In the genomic region with DNA sequence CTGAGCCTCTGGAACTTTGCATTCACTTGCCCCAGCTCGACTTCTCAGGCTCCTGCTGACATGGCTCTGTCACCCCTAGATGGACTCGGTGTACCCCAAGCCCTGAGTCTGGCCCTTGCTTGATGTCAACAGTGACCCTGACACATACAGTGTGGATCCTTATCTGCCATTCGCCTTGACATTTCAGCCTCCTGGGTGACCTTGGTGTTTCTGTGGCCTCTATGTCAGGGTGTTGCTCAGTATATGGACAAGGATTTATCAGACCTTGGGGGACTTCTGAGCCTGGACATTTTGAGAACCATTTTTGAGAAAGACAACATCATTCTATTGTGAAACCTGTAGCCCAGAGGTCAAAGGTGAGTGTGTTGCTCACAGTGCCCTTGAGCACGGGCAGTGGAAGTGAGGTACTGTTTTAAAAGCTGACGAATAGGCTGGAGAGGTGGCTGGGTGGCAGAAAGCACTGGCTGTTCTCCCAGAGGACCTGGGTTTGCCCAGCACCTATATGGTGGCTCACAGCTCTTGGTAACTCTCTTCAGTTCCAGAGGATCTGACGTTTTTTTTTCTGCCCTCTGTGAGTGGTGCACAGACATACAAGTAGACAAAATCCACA, we compare ENCODE assay signal across 32 mouse cellular contexts. TPM values are rescaled to one million over a fixed set of nuclear protein-coding genes. Genes with fewer than 3 reads are reported as not detected.
DNase-seq lines count a peak whose midpoint lies in the region; ATAC-seq and TF ChIP-seq lines count a peak whose summit lies in the region.
"Had no signal": no experiment of that assay in that cellular context is flagged by ENCODE, and none has a peak within 500 bp of the region (broad histone marks: within the 10 kb centered on the region; RNA-seq: fewer than 3 reads in every experiment).

No protein-coding gene starts in this region.

- peaks cover 7% of the 10 kb centered on the region; the same call in 1 of the 2 replicates for H3K79me2 ChIP-seq in liver, adult 2 months (ENCODE audit: control insufficient read depth, insufficient read depth, low read length)

- no peak overlapping the region for H3K9ac ChIP-seq in liver, adult 2 months (ENCODE audit: low read depth, low read length)
- no peak overlapping the region for H3K9ac ChIP-seq in liver, embryonic 12.5 days
- H3K9ac ChIP-seq in liver, embryonic 15.5 days = no peak overlapping the region
- H3K9ac ChIP-seq: embryonic facial prominence, embryonic 12.5 days; kidney, embryonic 15.5 days; limb, embryonic 13.5 days; lung, embryonic 15.5 days had no signal

- H3K27ac ChIP-seq in liver, adult 2 months (replicated peaks; ENCODE audit: insufficient read depth, low read depth, low read length) = peak overlapping the region; percentile 83
- no peak overlapping the region for H3K27ac ChIP-seq in liver, embryonic 12.5 days
- peak overlapping the region; percentile 51 for H3K27ac ChIP-seq in liver, embryonic 15.5 days (replicated peaks)
- H3K27ac ChIP-seq: embryonic facial prominence, embryonic 12.5 days; gastrocnemius, adult 2 months; hindbrain, postnatal 0 days; kidney, embryonic 15.5 days; limb, embryonic 13.5 days; lung, embryonic 15.5 days had no signal

- H3K9me3 ChIP-seq in liver, embryonic 12.5 days (replicated peaks) = no peaks in the 10 kb centered on the region
- no peaks in the 10 kb centered on the region for H3K9me3 ChIP-seq in liver, embryonic 15.5 days (replicated peaks)
- H3K9me3 ChIP-seq: embryonic facial prominence, embryonic 12.5 days; kidney, embryonic 15.5 days; limb, embryonic 13.5 days; lung, embryonic 15.5 days had no signal

- no peak for TF ChIP-seq POLR2A in liver, adult 2 months (IDR thresholded peaks at IDR 0.05; ENCODE audit: extremely low read depth, insufficient read depth, low read length)

- H3K4me2 ChIP-seq in liver, embryonic 12.5 days = no peak overlapping the region
- H3K4me2 ChIP-seq in liver, embryonic 15.5 days = 0 out of 2 replicates have a peak overlapping the region, but pooled peaks have one; percentile 13
- H3K4me2 ChIP-seq: embryonic facial prominence, embryonic 12.5 days; heart, embryonic 11.5 days; kidney, embryonic 15.5 days; limb, embryonic 13.5 days; lung, embryonic 15.5 days had no signal

- H3K36me3 ChIP-seq in liver, adult 2 months (ENCODE audit: control insufficient read depth, insufficient read depth, low read length) = peaks cover 17% of the 10 kb centered on the region
- peaks cover 32% of the 10 kb centered on the region for H3K36me3 ChIP-seq in liver, embryonic 12.5 days
- H3K36me3 ChIP-seq in liver, embryonic 15.5 days (replicated peaks) = peaks cover 14% of the 10 kb centered on the region; the same call in 1 of the 2 replicates

- H3K4me3 ChIP-seq in liver, adult 2 months (ENCODE audit: insufficient read depth, low read depth, low read length) = no peak overlapping the region
- no peak overlapping the region for H3K4me3 ChIP-seq in liver, embryonic 12.5 days
- H3K4me3 ChIP-seq in liver, embryonic 15.5 days (replicated peaks) = no peak overlapping the region
- H3K4me3 ChIP-seq: embryonic facial prominence, embryonic 12.5 days; gastrocnemius, adult 2 months; kidney, embryonic 15.5 days; limb, embryonic 13.5 days; lung, embryonic 15.5 days had no signal

- peaks cover 35% of the 10 kb centered on the region for H3K4me1 ChIP-seq in liver, adult 2 months (ENCODE audit: control insufficient read depth, insufficient read depth, low read length)
- H3K4me1 ChIP-seq in liver, embryonic 12.5 days = peaks cover 42% of the 10 kb centered on the region
- peaks cover 50% of the 10 kb centered on the region for H3K4me1 ChIP-seq in liver, embryonic 15.5 days (replicated peaks)

- no peaks in the 10 kb centered on the region for H3K27me3 ChIP-seq in liver, adult 2 months (ENCODE audit: control insufficient read depth, insufficient read depth, low read length)
- H3K27me3 ChIP-seq in liver, embryonic 12.5 days (replicated peaks) = no peaks in the 10 kb centered on the region
- H3K27me3 ChIP-seq in liver, embryonic 15.5 days = no peaks in the 10 kb centered on the region
- H3K27me3 ChIP-seq: embryonic facial prominence, embryonic 12.5 days; kidney, embryonic 15.5 days; limb, embryonic 13.5 days; lung, embryonic 15.5 days had no signal

- peak; percentile 91 for DNase-seq in liver, adult 2 months (ENCODE audit: extremely low read depth, low read depth, low spot score)
- peak; percentile 88 for DNase-seq in adrenal gland, adult 2 months
- DNase-seq in adrenal gland, postnatal 10 days = peak; percentile 68
- no peak for DNase-seq in right cerebral cortex, postnatal 36 days (ENCODE audit: low spot score in 2 of 2)
- no peak for DNase-seq in heart, adult 9 months (ENCODE audit: low spot score in 2 of 2)
- DNase-seq: cerebellum, adult 2 months; cerebellum, postnatal 25 days; gastrocnemius, adult 2 months; kidney, adult 11 months; kidney, postnatal 36 days; layer of hippocampus, postnatal 36 days; lung, postnatal 36 days had no signal

- 23% methylated on average over 6 of the region's 6 CpGs for WGBS in liver, adult 2 months
- WGBS in liver, embryonic 12.5 days (ENCODE audit: insufficient replicate concordance) = 56% methylated on average over 6 of the region's 6 CpGs
- whole genome bisulfite sequencing in liver, embryonic 15.5 days (ENCODE audit: insufficient replicate concordance) = 58% methylated on average over 6 of the region's 6 CpGs

- no peak for ATAC-seq in liver, embryonic 12.5 days
- ATAC-seq in liver, embryonic 15.5 days (ENCODE audit: insufficient read depth) = no peak
- ATAC-seq: activated CD4-positive, CD25-positive, alpha-beta regulatory T cell, adult 4 months; hindbrain, postnatal 0 days had no signal

- TF ChIP-seq CTCF in liver, adult 2 months (IDR thresholded peaks at IDR 0.05; ENCODE audit: low read depth, low read length) = no peak

RNA-seq across cellular contexts. Expression of gene Dhcr7, which starts 10.7 kb away (rescaled TPM):
- total RNA-seq in liver, adult 2 months (2014; rRNA removed) = 85.9 and 101 TPM in 2 replicates
- 282 and 283 TPM in 2 replicates for polyA plus RNA-seq in liver, adult 2 months (2012; rRNA removed)
- 47.9 and 48.6 TPM in 2 replicates for polyA plus RNA-seq in liver, embryonic 12.5 days (2016; fragmentation: Nextera tagmentation; extraction: Ambion mirVana)
- 100 to 1,000 TPM; 689 to 950 TPM for total RNA-seq in adrenal gland, adult 2 months (2021)
- polyA plus RNA-seq in adrenal gland, adult 2 months (2012; rRNA removed) = 917 and 1,241 TPM in 2 replicates
- 100 to 1,000 TPM; 126 to 310 TPM for total RNA-seq in adrenal gland, postnatal 10 days (2021)
- polyA plus RNA-seq in liver, embryonic 15.5 days (2015; fragmentation: Nextera tagmentation; extraction: Ambion mirVana) = 57.2 and 66.0 TPM in 2 replicates

RNA-seq across cellular contexts. Expression of gene Nadsyn1, which starts 11.0 kb away (rescaled TPM):
- 22.5 and 32.8 TPM in 2 replicates for total RNA-seq in liver, adult 2 months (2014; rRNA removed)
- 19.6 and 25.7 TPM in 2 replicates for polyA plus RNA-seq in liver, adult 2 months (2012; rRNA removed)
- 8.3 and 8.6 TPM in 2 replicates for polyA plus RNA-seq in liver, embryonic 12.5 days (2016; fragmentation: Nextera tagmentation; extraction: Ambion mirVana)
- 10 to 100 TPM in 1 of 2 experiments, 1 to 10 TPM in 1; 7.8 to 11.6 TPM for total RNA-seq in adrenal gland, adult 2 months (2021)
- polyA plus RNA-seq in adrenal gland, adult 2 months (2012; rRNA removed) = 9.0 and 9.1 TPM in 2 replicates
- 10 to 100 TPM; 14.9 TPM for total RNA-seq in adrenal gland, postnatal 10 days (2021)
- 8.8 and 9.5 TPM in 2 replicates for polyA plus RNA-seq in liver, embryonic 15.5 days (2015; fragmentation: Nextera tagmentation; extraction: Ambion mirVana)

RNA-seq across cellular contexts. Expression of gene Gm498, which starts 33.0 kb away (rescaled TPM):
- total RNA-seq in liver, adult 2 months (2014; rRNA removed) = not detected in 2 replicates
- polyA plus RNA-seq in liver, adult 2 months (2012; rRNA removed) = not detected in 2 replicates
- not detected in 2 replicates for polyA plus RNA-seq in liver, embryonic 12.5 days (2016; fragmentation: Nextera tagmentation; extraction: Ambion mirVana)
- not detected for total RNA-seq in adrenal gland, adult 2 months (2021)
- polyA plus RNA-seq in adrenal gland, adult 2 months (2012; rRNA removed) = not detected in 2 replicates
- total RNA-seq in adrenal gland, postnatal 10 days (2021) = not detected
- polyA plus RNA-seq in liver, embryonic 15.5 days (2015; fragmentation: Nextera tagmentation; extraction: Ambion mirVana) = not detected in 2 replicates
- total RNA-seq: gastrocnemius, adult 2 months; gastrocnemius, postnatal 4 days; hematopoietic stem cell, adult 5-6 weeks; hindbrain, postnatal 0 days; layer of hippocampus, adult 8-10 months; layer of hippocampus, postnatal 36 days; left cerebral cortex, postnatal 10 days; megakaryocyte-erythroid progenitor cell, adult 5-6 weeks had no signal
- polyA plus RNA-seq: C2C12; cerebellum, adult 2 months; embryonic facial prominence, embryonic 12.5 days; forebrain, embryonic 11.5 days; heart, embryonic 11.5 days; heart, postnatal 0 days; hindbrain, postnatal 0 days; kidney, embryonic 15.5 days; limb, embryonic 13.5 days; lung, embryonic 15.5 days; neural tube, embryonic 11.5 days; stomach, postnatal 0 days; urinary bladder, adult 2 months had no signal

RNA-seq across cellular contexts. Expression of gene Mrgpre, which starts 49.4 kb away (rescaled TPM):
- total RNA-seq in liver, adult 2 months (2014; rRNA removed) = 0.09 and 0.54 TPM in 2 replicates
- 0.52 and 0.78 TPM in 2 replicates for polyA plus RNA-seq in liver, adult 2 months (2012; rRNA removed)
- 0.20 and 0.33 TPM in 2 replicates for polyA plus RNA-seq in liver, embryonic 12.5 days (2016; fragmentation: Nextera tagmentation; extraction: Ambion mirVana)
- 1 to 10 TPM; 1.7 to 3.2 TPM for total RNA-seq in adrenal gland, adult 2 months (2021)
- 2.5 and 3.9 TPM in 2 replicates for polyA plus RNA-seq in adrenal gland, adult 2 months (2012; rRNA removed)
- total RNA-seq in adrenal gland, postnatal 10 days (2021) = 1 to 10 TPM; 2.6 to 3.0 TPM
- 0.48 and 0.52 TPM in 2 replicates for polyA plus RNA-seq in liver, embryonic 15.5 days (2015; fragmentation: Nextera tagmentation; extraction: Ambion mirVana)

Comparison
In these comparisons a context has a peak if more than half of its experiments do, and no peak if none do; other contexts are left out.
1. DNase-seq: peak in liver, adult 2 months (single experiment), adrenal gland, adult 2 months (single experiment) and adrenal gland, postnatal 10 days (single experiment); none in right cerebral cortex, postnatal 36 days (0 of 2) and heart, adult 9 months (0 of 2).